Mouse (Mus musculus) limb, embryonic 15.5 days (tissue): ENCODE measurements at regions not wholly inside any gene's neighbourhood (a gene's known extent, or its start where the extent isn't known, plus 50 kb on each side); places are given as distances from the start of the nearest gene placed in this dataset.

Experiments
- ATAC-seq: fragments of 200-750 bp; cut with Nextera tagmentation; 2 replicates; pipeline ENCODE4 v1.8.0; 2017; ENCODE audit warnings: low read depth, moderate TSS enrichment; ENCODE audit not compliant: insufficient number of reproducible peaks, low FRiP score, low TSS enrichment
- H3K27ac ChIP-seq: fragments of 300-500 bp; sonication (generic); 2 replicates; pipeline ENCODE4 v1.5.1; 2015; ENCODE audit warnings: moderate library complexity, mild to moderate bottlenecking, inconsistent platforms
- H3K27me3 ChIP-seq: fragments of 300-500 bp; sonication (generic); 2 replicates; pipeline ENCODE4 v1.6.1; 2015; ENCODE audit warnings: inconsistent platforms
- H3K36me3 ChIP-seq: fragments of 300-500 bp; sonication (generic); 2 replicates; pipeline ENCODE4 v1.6.1; 2015; ENCODE audit warnings: inconsistent platforms
- H3K4me1 ChIP-seq: fragments of 300-500 bp; sonication (generic); 2 replicates; pipeline ENCODE4 v1.6.1; 2015; ENCODE audit warnings: inconsistent platforms
- H3K4me2 ChIP-seq: fragments of 300-500 bp; sonication (generic); 2 replicates; pipeline ENCODE4 v1.6.1; 2015; ENCODE audit warnings: mild to moderate bottlenecking, inconsistent platforms
- H3K4me3 ChIP-seq: fragments of 300-500 bp; sonication (generic); 2 replicates; pipeline ENCODE4 v1.5.1; 2015; ENCODE audit warnings: mild to moderate bottlenecking, inconsistent platforms
- H3K9ac ChIP-seq: fragments of 300-500 bp; sonication (generic); 2 replicates; pipeline ENCODE4 v1.6.1; 2015; ENCODE audit warnings: inconsistent platforms
- H3K9me3 ChIP-seq: fragments of 300-500 bp; sonication (generic); 2 replicates; pipeline ENCODE4 v1.6.1; 2016; ENCODE audit warnings: inconsistent platforms
- WGBS: fragments of 180-500 bp; shearing (Covaris S2); methylation state at CpG from one replicate; pipeline ENCODE4 v1.1.7; 2015; 5-methylcytosine and 5-hydroxymethylcytosine counted together

- Histone ChIP-seq H3K36me3 (no peaks in the 10 kb centered on the region), H3K4me1 (no peaks in the 10 kb centered on the region), H3K27ac (no peak overlapping the region), H3K9ac (no peak overlapping the region), H3K4me3 (no peak overlapping the region), H3K4me2 (no peak overlapping the region), H3K9me3 (no peaks in the 10 kb centered on the region), H3K27me3 (no peaks in the 10 kb centered on the region)
- WGBS: 68% methylated on average over 2 of the region's 2 CpGs
- ATAC-seq: no peak
These were observed 116.5 kb upstream of the B3gat2 start for GRCm38 (mm10) chr1:23645093-23645492.

- H3K36me3 ChIP-seq: no peaks in the 10 kb centered on the region
- no peak overlapping the region for H3K9ac ChIP-seq
- no peak overlapping the region for H3K27ac ChIP-seq
- no peak for ATAC-seq
- H3K4me3 ChIP-seq: no peak overlapping the region
- H3K27me3 ChIP-seq: no peaks in the 10 kb centered on the region
- no peaks in the 10 kb centered on the region for H3K9me3 ChIP-seq
- 75% methylated on average over 7 of the region's 7 CpGs for WGBS
- H3K4me2 ChIP-seq: no peak overlapping the region
- H3K4me1 ChIP-seq: no peaks in the 10 kb centered on the region
These were observed 112.6 kb upstream of the B3gat2 start for GRCm38 (mm10) chr1:23648875-23649506.

GRCm38 (mm10) chr1:23649886-23650285 lies 111.7 kb upstream of the B3gat2 start:
- Histone ChIP-seq H3K36me3 (no peaks in the 10 kb centered on the region), H3K4me1 (no peaks in the 10 kb centered on the region), H3K9me3 (no peaks in the 10 kb centered on the region), H3K4me3 (no peak overlapping the region), H3K4me2 (no peak overlapping the region), H3K27me3 (no peaks in the 10 kb centered on the region), H3K9ac (no peak overlapping the region), H3K27ac (no peak overlapping the region)
- ATAC-seq: no peak
- WGBS: 77% methylated on average over 4 of the region's 4 CpGs

- H3K27ac ChIP-seq: no peak overlapping the region
These were observed 107.9 kb upstream of the B3gat2 start for GRCm38 (mm10) chr1:23653628-23654027.

GRCm38 (mm10) chr1:23655768-23656167 lies 105.8 kb upstream of the B3gat2 start:
- WGBS: 93% methylated on average over 1 of the region's 1 CpGs
- Histone ChIP-seq H3K9me3 (no peaks in the 10 kb centered on the region), H3K4me3 (no peak overlapping the region), H3K36me3 (no peaks in the 10 kb centered on the region), H3K27me3 (no peaks in the 10 kb centered on the region), H3K4me2 (no peak overlapping the region), H3K4me1 (no peaks in the 10 kb centered on the region), H3K27ac (no peak overlapping the region), H3K9ac (no peak overlapping the region)
- no peak for ATAC-seq

More at GRCm38 (mm10) chr1:23653628-23654027, 107.9 kb upstream of the B3gat2 start:
- H3K4me1 ChIP-seq: no peaks in the 10 kb centered on the region
- WGBS: 92% methylated on average over 4 of the region's 4 CpGs
- no peaks in the 10 kb centered on the region for H3K9me3 ChIP-seq
- no peak overlapping the region for H3K9ac ChIP-seq
- no peak overlapping the region for H3K4me2 ChIP-seq
- H3K27me3 ChIP-seq: no peaks in the 10 kb centered on the region
- no peak overlapping the region for H3K4me3 ChIP-seq
- no peaks in the 10 kb centered on the region for H3K36me3 ChIP-seq
- no peak for ATAC-seq

- H3K9ac ChIP-seq: no peak overlapping the region
- no peaks in the 10 kb centered on the region for H3K36me3 ChIP-seq
- ATAC-seq: no peak
- H3K27me3 ChIP-seq: no peaks in the 10 kb centered on the region
- no peak overlapping the region for H3K4me2 ChIP-seq
- H3K27ac ChIP-seq: no peak overlapping the region
- no peaks in the 10 kb centered on the region for H3K4me1 ChIP-seq
- no peak overlapping the region for H3K4me3 ChIP-seq
- 60% methylated on average over 12 of the region's 12 CpGs for WGBS
- H3K9me3 ChIP-seq: no peaks in the 10 kb centered on the region
These were observed 105.3 kb upstream of the B3gat2 start for GRCm38 (mm10) chr1:23656302-23656701.

GRCm38 (mm10) chr1:23656718-23657117 lies 104.8 kb upstream of the B3gat2 start:
- Histone ChIP-seq H3K9ac (no peak overlapping the region), H3K27me3 (no peaks in the 10 kb centered on the region), H3K4me3 (no peak overlapping the region), H3K4me1 (no peaks in the 10 kb centered on the region), H3K4me2 (no peak overlapping the region), H3K36me3 (no peaks in the 10 kb centered on the region), H3K27ac (no peak overlapping the region), H3K9me3 (no peaks in the 10 kb centered on the region)
- 80% methylated on average over 8 of the region's 8 CpGs for WGBS
- no peak for ATAC-seq

- no peaks in the 10 kb centered on the region for H3K4me1 ChIP-seq
- no peak overlapping the region for H3K4me2 ChIP-seq
- H3K4me3 ChIP-seq: no peak overlapping the region
- H3K9ac ChIP-seq: no peak overlapping the region
- no peak for ATAC-seq
- H3K9me3 ChIP-seq: no peaks in the 10 kb centered on the region
- H3K36me3 ChIP-seq: no peaks in the 10 kb centered on the region
- WGBS: 79% methylated on average over 4 of the region's 4 CpGs
- H3K27me3 ChIP-seq: no peaks in the 10 kb centered on the region
- no peak overlapping the region for H3K27ac ChIP-seq
These were observed 91.0 kb upstream of the B3gat2 start for GRCm38 (mm10) chr1:23670514-23670913.

- no peak overlapping the region for H3K4me3 ChIP-seq
- H3K4me1 ChIP-seq: no peaks in the 10 kb centered on the region
- 95% methylated on average over 6 of the region's 6 CpGs for WGBS
- no peak overlapping the region for H3K4me2 ChIP-seq
- H3K27me3 ChIP-seq: no peaks in the 10 kb centered on the region
- H3K36me3 ChIP-seq: no peaks in the 10 kb centered on the region
- no peaks in the 10 kb centered on the region for H3K9me3 ChIP-seq
- ATAC-seq: peak; percentile 52; the same call in 1 of the 2 replicates
- no peak overlapping the region for H3K9ac ChIP-seq
- no peak overlapping the region for H3K27ac ChIP-seq
These were observed 87.2 kb upstream of the B3gat2 start for GRCm38 (mm10) chr1:23674357-23674756.

GRCm38 (mm10) chr1:23676301-23676700 lies 85.3 kb upstream of the B3gat2 start:
- H3K4me1 ChIP-seq: no peaks in the 10 kb centered on the region
- no peaks in the 10 kb centered on the region for H3K36me3 ChIP-seq
- no peak overlapping the region for H3K4me2 ChIP-seq
- 85% methylated on average over 2 of the region's 2 CpGs for WGBS
- H3K27ac ChIP-seq: no peak overlapping the region
- H3K9ac ChIP-seq: no peak overlapping the region
- no peak overlapping the region for H3K4me3 ChIP-seq
- H3K9me3 ChIP-seq: no peaks in the 10 kb centered on the region
- no peak for ATAC-seq
- H3K27me3 ChIP-seq: no peaks in the 10 kb centered on the region

- WGBS: 79% methylated on average over 7 of the region's 7 CpGs
- H3K4me3 ChIP-seq: no peak overlapping the region
- no peaks in the 10 kb centered on the region for H3K27me3 ChIP-seq
- no peak overlapping the region for H3K9ac ChIP-seq
- ATAC-seq: no peak
- H3K4me1 ChIP-seq: no peaks in the 10 kb centered on the region
- no peaks in the 10 kb centered on the region for H3K36me3 ChIP-seq
- H3K4me2 ChIP-seq: no peak overlapping the region
- H3K9me3 ChIP-seq: no peaks in the 10 kb centered on the region
- H3K27ac ChIP-seq: no peak overlapping the region
These were observed 72.2 kb upstream of the B3gat2 start for GRCm38 (mm10) chr1:23689398-23689797.

GRCm38 (mm10) chr1:23705489-23705888 lies 56.1 kb upstream of the B3gat2 start:
- Histone ChIP-seq H3K4me1 (no peaks in the 10 kb centered on the region), H3K4me2 (no peak overlapping the region), H3K9me3 (no peaks in the 10 kb centered on the region), H3K27ac (no peak overlapping the region), H3K36me3 (no peaks in the 10 kb centered on the region), H3K9ac (no peak overlapping the region), H3K4me3 (no peak overlapping the region), H3K27me3 (no peaks in the 10 kb centered on the region)
- 25% methylated on average over 6 of the region's 6 CpGs for WGBS
- no peak for ATAC-seq

- Histone ChIP-seq H3K4me1 (no peaks in the 10 kb centered on the region), H3K4me2 (no peak overlapping the region), H3K27me3 (no peaks in the 10 kb centered on the region), H3K9me3 (no peaks in the 10 kb centered on the region), H3K36me3 (no peaks in the 10 kb centered on the region), H3K9ac (no peak overlapping the region), H3K27ac (no peak overlapping the region), H3K4me3 (no peak overlapping the region)
- WGBS: 51% methylated on average over 4 of the region's 4 CpGs
- ATAC-seq: no peak
These were observed 55.1 kb upstream of the B3gat2 start for GRCm38 (mm10) chr1:23706450-23706849.
